Mouse (Mus musculus): ENCODE data around the gene Gm17622. TPM values are rescaled to one million over a fixed set of nuclear protein-coding genes. Genes with fewer than 3 reads are reported as not detected.

Gene Gm17622
- polyA plus RNA-seq, 1 experiment from 2014 or later: not detected

DNA sequence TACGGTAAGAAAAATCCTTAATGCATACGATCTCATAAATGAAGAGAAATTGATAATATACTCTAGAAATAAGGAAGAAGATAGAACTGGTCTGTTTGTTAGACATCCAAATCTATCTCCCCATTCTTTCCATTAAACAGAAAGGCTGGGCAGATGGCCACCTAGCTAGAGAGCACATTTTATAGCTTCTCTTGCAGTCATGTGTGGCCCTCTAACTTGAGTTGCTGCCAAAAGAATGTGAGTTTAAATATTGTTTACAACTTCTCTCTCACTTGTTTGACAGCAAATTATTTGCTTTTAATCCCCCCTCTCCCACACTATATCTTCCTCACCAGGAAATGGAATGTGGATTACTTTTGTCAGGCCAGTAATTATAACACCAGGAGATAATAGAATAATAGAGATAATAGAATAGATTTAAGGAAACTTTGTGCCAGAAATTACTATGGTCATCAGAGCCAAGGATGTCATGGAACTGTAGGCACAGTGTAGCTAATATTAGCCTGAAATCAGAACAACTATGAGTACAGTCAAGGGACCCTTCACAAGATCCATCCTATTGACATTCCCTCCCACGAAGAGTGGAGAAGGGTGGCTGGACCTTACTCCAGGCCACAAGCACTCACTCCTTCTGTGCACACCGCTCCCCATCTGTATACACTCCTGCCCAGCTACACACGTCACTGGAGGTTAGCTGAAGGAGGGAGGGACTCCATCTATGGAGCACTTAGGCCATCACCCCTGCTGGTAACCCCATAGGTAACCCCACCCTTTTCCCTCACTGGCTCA lies 23.8 kb downstream of the Gm17622 start:
- no peak overlapping the region for H3K4me3 ChIP-seq (ENCODE audit: low read depth, low read length)
- no peaks in the 10 kb centered on the region for H3K36me3 ChIP-seq (ENCODE audit: control insufficient read depth, insufficient read depth, low read length)
- no peak overlapping the region for H3K4me2 ChIP-seq (replicated peaks; ENCODE audit: low read depth, low read length)
- no peaks in the 10 kb centered on the region for H3K9me3 ChIP-seq (ENCODE audit: control insufficient read depth, low read depth, low read length)
- H3K4me1 ChIP-seq (ENCODE audit: control insufficient read depth, insufficient read depth, low read length): peaks cover 8% of the 10 kb centered on the region; the same call in 1 of the 2 replicates
- no peak for ATAC-seq (ENCODE audit: insufficient number of reproducible peaks, insufficient read depth, low FRiP score, low read depth)
- no peak overlapping the region for H3K9ac ChIP-seq (replicated peaks; ENCODE audit: low read depth, low read length)
- no peak overlapping the region for H3K27ac ChIP-seq (ENCODE audit: low read length)
- WGBS: 57% methylated on average over 5 of the region's 5 CpGs
- H3K27me3 ChIP-seq (ENCODE audit: control insufficient read depth, insufficient read depth, low read length): no peaks in the 10 kb centered on the region

DNA sequence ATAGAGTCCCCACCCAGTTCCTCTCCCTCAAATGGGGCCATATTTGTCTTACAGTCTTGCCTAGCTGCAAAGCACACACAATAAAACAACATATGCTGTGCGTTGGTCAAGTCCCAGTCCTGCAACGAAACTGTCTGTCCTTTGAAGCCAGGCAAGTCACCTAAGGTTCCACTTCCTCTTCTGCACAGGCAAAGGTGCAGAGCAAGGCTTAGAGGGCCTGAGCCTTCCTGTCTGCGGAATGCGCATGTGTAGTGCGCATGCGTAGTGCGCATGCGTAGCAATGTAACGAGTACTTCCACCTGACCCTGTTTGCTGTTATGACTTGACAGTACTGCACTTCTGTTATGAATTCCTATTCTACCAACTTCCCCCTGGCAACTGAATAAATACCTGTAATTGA lies 25.7 kb downstream of the Gm17622 start:
- no peak for ATAC-seq (ENCODE audit: insufficient number of reproducible peaks, insufficient read depth, low FRiP score, low read depth)
- Histone ChIP-seq H3K9ac (replicated peaks; ENCODE audit: low read depth, low read length) (no peak overlapping the region), H3K9me3 (ENCODE audit: control insufficient read depth, low read depth, low read length) (no peaks in the 10 kb centered on the region), H3K4me2 (replicated peaks; ENCODE audit: low read depth, low read length) (no peak overlapping the region), H3K36me3 (ENCODE audit: control insufficient read depth, insufficient read depth, low read length) (no peaks in the 10 kb centered on the region), H3K27ac (ENCODE audit: low read length) (no peak overlapping the region), H3K4me1 (ENCODE audit: control insufficient read depth, insufficient read depth, low read length) (peaks cover 8% of the 10 kb centered on the region; the same call in 1 of the 2 replicates), H3K4me3 (ENCODE audit: low read depth, low read length) (no peak overlapping the region), H3K27me3 (ENCODE audit: control insufficient read depth, insufficient read depth, low read length) (no peaks in the 10 kb centered on the region)
- WGBS: 94% methylated on average over 9 of the region's 9 CpGs

DNA sequence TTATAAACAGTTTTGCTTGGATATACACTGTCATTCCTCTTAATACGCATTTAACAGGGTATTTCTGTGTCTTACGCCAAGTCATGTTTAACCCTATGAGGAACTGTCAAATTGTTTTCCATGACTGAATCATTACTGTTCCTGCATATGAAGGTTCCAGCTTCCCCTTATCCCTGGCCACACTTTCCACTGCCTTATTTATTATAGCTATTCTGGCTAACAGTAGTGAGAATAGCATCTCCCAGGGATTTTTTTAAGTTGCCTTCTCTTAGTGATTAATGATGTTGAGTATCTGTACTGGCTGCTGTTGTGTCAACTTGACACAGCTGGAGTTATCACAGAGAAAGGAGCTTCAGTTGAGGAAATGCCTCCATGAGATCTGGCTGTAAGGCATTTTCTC lies 26.8 kb downstream of the Gm17622 start:
- no peak overlapping the region for H3K27ac ChIP-seq (ENCODE audit: low read length)
- no peak overlapping the region for H3K4me2 ChIP-seq (replicated peaks; ENCODE audit: low read depth, low read length)
- H3K36me3 ChIP-seq (ENCODE audit: control insufficient read depth, insufficient read depth, low read length): no peaks in the 10 kb centered on the region
- no peak for ATAC-seq (ENCODE audit: insufficient number of reproducible peaks, insufficient read depth, low FRiP score, low read depth)
- no peaks in the 10 kb centered on the region for H3K9me3 ChIP-seq (ENCODE audit: control insufficient read depth, low read depth, low read length)
- no peak overlapping the region for H3K9ac ChIP-seq (replicated peaks; ENCODE audit: low read depth, low read length)
- no peak overlapping the region for H3K4me3 ChIP-seq (ENCODE audit: low read depth, low read length)
- 56% methylated on average over 2 of the region's 2 CpGs for WGBS
- H3K4me1 ChIP-seq (ENCODE audit: control insufficient read depth, insufficient read depth, low read length): peaks cover 3% of the 10 kb centered on the region; the same call in 1 of the 2 replicates
- no peaks in the 10 kb centered on the region for H3K27me3 ChIP-seq (ENCODE audit: control insufficient read depth, insufficient read depth, low read length)

DNA sequence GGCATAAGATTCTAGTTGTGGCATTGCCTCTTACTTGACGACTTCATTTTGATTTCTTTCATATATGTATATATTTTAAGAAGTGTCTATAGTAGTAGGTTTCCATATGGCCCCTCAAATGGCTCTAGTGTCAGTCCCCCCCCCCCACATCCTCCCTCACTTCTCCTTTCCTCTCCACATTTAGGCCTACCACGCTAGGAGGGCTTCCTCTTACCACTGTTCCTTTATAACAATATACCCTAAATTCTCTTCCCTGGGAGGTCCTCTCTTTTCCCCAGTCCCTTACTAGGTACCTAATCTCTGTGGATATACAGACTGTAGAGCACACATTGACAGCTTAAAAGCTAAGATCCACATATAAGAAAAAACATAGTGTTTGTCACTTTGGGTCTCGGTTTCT lies 30.8 kb downstream of the Gm17622 start:
- no peak overlapping the region for H3K4me3 ChIP-seq (ENCODE audit: low read depth, low read length)
- H3K9me3 ChIP-seq (ENCODE audit: control insufficient read depth, low read depth, low read length): no peaks in the 10 kb centered on the region
- no peaks in the 10 kb centered on the region for H3K36me3 ChIP-seq (ENCODE audit: control insufficient read depth, insufficient read depth, low read length)
- H3K4me2 ChIP-seq (replicated peaks; ENCODE audit: low read depth, low read length): no peak overlapping the region
- H3K4me1 ChIP-seq (ENCODE audit: control insufficient read depth, insufficient read depth, low read length): no peaks in the 10 kb centered on the region
- 88% methylated on average over 3 of the region's 3 CpGs for WGBS
- H3K27ac ChIP-seq (ENCODE audit: low read length): no peak overlapping the region
- H3K27me3 ChIP-seq (ENCODE audit: control insufficient read depth, insufficient read depth, low read length): no peaks in the 10 kb centered on the region
- no peak for ATAC-seq (ENCODE audit: insufficient number of reproducible peaks, insufficient read depth, low FRiP score, low read depth)
- no peak overlapping the region for H3K9ac ChIP-seq (replicated peaks; ENCODE audit: low read depth, low read length)

GRCm38 (mm10) chr13:96527022-96527421 lies 36.5 kb downstream of the Gm17622 start:
- Histone ChIP-seq H3K27me3 (ENCODE audit: control insufficient read depth, insufficient read depth, low read length) (no peaks in the 10 kb centered on the region), H3K4me1 (ENCODE audit: control insufficient read depth, insufficient read depth, low read length) (no peaks in the 10 kb centered on the region), H3K36me3 (ENCODE audit: control insufficient read depth, insufficient read depth, low read length) (no peaks in the 10 kb centered on the region), H3K4me2 (replicated peaks; ENCODE audit: low read depth, low read length) (no peak overlapping the region), H3K4me3 (ENCODE audit: low read depth, low read length) (no peak overlapping the region), H3K9me3 (ENCODE audit: control insufficient read depth, low read depth, low read length) (no peaks in the 10 kb centered on the region; the same call in 1 of the 2 replicates), H3K9ac (replicated peaks; ENCODE audit: low read depth, low read length) (no peak overlapping the region), H3K27ac (ENCODE audit: low read length) (no peak overlapping the region)
- WGBS: 94% methylated on average over 3 of the region's 3 CpGs
- no peak for ATAC-seq (ENCODE audit: insufficient number of reproducible peaks, insufficient read depth, low FRiP score, low read depth)

DNA sequence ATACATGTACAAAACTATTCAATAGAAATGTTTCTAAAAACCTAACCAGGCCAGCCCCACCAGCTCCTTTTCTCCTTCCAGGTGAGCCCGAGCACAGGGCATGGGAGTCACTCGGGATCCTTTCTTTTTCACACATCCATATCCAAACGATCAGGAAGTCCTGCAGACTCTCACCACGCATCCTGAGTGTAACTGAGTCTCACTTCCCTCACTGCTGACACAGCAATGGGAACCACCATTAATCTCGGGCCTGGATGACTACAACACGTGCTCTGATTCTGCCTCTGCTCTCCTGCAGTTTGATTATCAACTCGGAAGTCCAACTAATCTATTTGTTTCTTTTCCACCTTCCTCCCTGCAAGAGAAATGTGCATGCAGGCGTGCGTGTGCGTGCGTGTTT lies 37.3 kb downstream of the Gm17622 start:
- Histone ChIP-seq H3K9ac (replicated peaks; ENCODE audit: low read depth, low read length) (no peak overlapping the region), H3K9me3 (ENCODE audit: control insufficient read depth, low read depth, low read length) (no peaks in the 10 kb centered on the region; the same call in 1 of the 2 replicates), H3K27me3 (ENCODE audit: control insufficient read depth, insufficient read depth, low read length) (no peaks in the 10 kb centered on the region), H3K36me3 (ENCODE audit: control insufficient read depth, insufficient read depth, low read length) (no peaks in the 10 kb centered on the region), H3K4me1 (ENCODE audit: control insufficient read depth, insufficient read depth, low read length) (no peaks in the 10 kb centered on the region), H3K4me2 (replicated peaks; ENCODE audit: low read depth, low read length) (no peak overlapping the region), H3K27ac (ENCODE audit: low read length) (no peak overlapping the region), H3K4me3 (ENCODE audit: low read depth, low read length) (no peak overlapping the region)
- 84% methylated on average over 11 of the region's 11 CpGs for WGBS
- ATAC-seq (ENCODE audit: insufficient number of reproducible peaks, insufficient read depth, low FRiP score, low read depth): no peak

GRCm38 (mm10) chr13:96528776-96529175 lies 38.2 kb downstream of the Gm17622 start:
- H3K27ac ChIP-seq (ENCODE audit: low read length): no peak overlapping the region
- ATAC-seq (ENCODE audit: insufficient number of reproducible peaks, insufficient read depth, low FRiP score, low read depth): no peak

DNA sequence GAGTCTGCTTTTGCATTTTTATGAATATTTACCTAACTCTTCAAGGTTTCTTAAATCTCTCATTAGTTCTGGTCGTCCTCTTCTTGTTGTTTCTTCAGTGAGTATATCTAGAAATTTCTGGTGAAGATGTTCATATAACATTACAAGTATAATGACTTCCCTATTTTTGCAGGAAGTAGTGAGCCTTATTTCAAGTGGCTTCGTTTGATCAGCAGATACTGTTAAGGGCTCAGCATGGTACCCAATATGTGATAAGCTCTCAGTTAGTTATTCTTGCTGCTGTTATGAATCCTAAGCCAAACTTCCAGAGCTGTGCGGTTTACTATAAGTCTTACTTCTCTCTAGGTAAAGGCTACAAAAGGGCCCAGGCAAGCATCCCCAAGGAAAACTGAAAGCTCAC lies 39.0 kb downstream of the Gm17622 start:
- Histone ChIP-seq H3K9me3 (ENCODE audit: control insufficient read depth, low read depth, low read length) (no peaks in the 10 kb centered on the region; the same call in 1 of the 2 replicates), H3K4me3 (ENCODE audit: low read depth, low read length) (no peak overlapping the region), H3K4me1 (ENCODE audit: control insufficient read depth, insufficient read depth, low read length) (no peaks in the 10 kb centered on the region), H3K9ac (replicated peaks; ENCODE audit: low read depth, low read length) (no peak overlapping the region), H3K36me3 (ENCODE audit: control insufficient read depth, insufficient read depth, low read length) (no peaks in the 10 kb centered on the region), H3K4me2 (replicated peaks; ENCODE audit: low read depth, low read length) (no peak overlapping the region), H3K27ac (ENCODE audit: low read length) (no peak overlapping the region), H3K27me3 (ENCODE audit: control insufficient read depth, insufficient read depth, low read length) (no peaks in the 10 kb centered on the region)
- 96% methylated on average over 3 of the region's 3 CpGs for WGBS
- ATAC-seq (ENCODE audit: insufficient number of reproducible peaks, insufficient read depth, low FRiP score, low read depth): no peak

More at GRCm38 (mm10) chr13:96528776-96529175, 38.2 kb downstream of the Gm17622 start:
- no peak overlapping the region for H3K4me2 ChIP-seq (replicated peaks; ENCODE audit: low read depth, low read length)
- 88% methylated on average over 3 of the region's 3 CpGs for WGBS
- H3K27me3 ChIP-seq (ENCODE audit: control insufficient read depth, insufficient read depth, low read length): no peaks in the 10 kb centered on the region
- no peaks in the 10 kb centered on the region; the same call in 1 of the 2 replicates for H3K9me3 ChIP-seq (ENCODE audit: control insufficient read depth, low read depth, low read length)
- H3K4me3 ChIP-seq (ENCODE audit: low read depth, low read length): no peak overlapping the region
- H3K9ac ChIP-seq (replicated peaks; ENCODE audit: low read depth, low read length): no peak overlapping the region
- H3K4me1 ChIP-seq (ENCODE audit: control insufficient read depth, insufficient read depth, low read length): no peaks in the 10 kb centered on the region
- no peaks in the 10 kb centered on the region for H3K36me3 ChIP-seq (ENCODE audit: control insufficient read depth, insufficient read depth, low read length)

Measured in stomach, embryonic 14.5 days (tissue).